Mouse (Mus musculus) T-helper 1 cell (primary cell): ENCODE data around the gene Lrrc17.

Experiments
- in situ Hi-C: fragments of 300-600 bp; cut with MboI, MseI; formaldehyde crosslinking; loops from one replicate; pipeline ENCODE4 v1.15.1; 2025; ENCODE audit warnings: high pct_unique_total_duplicates

Lrrc17 gene

GRCm38 (mm10) chr5:21543409-21544201, at the start of gene Lrrc17:
TSS of gene Lrrc17 (plus strand) at chr5:21543559.
- in situ Hi-C loops: loop anchor here (25.0 kb wide), 1 partner anchor 1556 kb away; no protein-coding TSS in a partner anchor

DNA sequence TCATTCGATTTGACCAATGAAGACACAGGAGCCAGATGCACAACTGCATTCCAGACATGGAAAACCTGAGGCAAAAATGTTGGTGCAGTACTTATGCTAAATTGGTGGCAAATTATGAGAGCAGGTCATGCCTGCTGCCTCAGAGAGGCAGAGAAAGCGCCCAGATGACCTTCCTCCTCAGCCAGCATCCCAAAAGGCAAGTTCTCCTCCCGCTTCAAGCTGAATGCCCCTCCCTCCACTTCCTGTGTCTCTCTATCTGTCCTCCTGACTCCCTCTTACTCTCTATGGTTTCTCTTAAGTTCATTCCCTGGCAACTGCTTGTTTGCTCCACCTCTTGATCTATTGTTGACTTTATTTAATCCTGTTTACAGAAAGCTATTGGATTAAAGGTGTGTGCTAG, 48.6 kb upstream of the Lrrc17 start:
- in situ Hi-C loops: no loop called here

GRCm38 (mm10) chr5:21496321-21496720, 47.0 kb upstream of the Lrrc17 start:
- in situ Hi-C loops: no loop called here

- in situ Hi-C loops: no loop called here
Observed at GRCm38 (mm10) chr5:21496881-21497280, 46.5 kb upstream of the Lrrc17 start.

GRCm38 (mm10) chr5:21498490-21498889, 44.9 kb upstream of the Lrrc17 start:
- in situ Hi-C loops: no loop called here

GRCm38 (mm10) chr5:21498925-21499324, 44.4 kb upstream of the Lrrc17 start:
- in situ Hi-C loops: no loop called here

GRCm38 (mm10) chr5:21500133-21500532, 43.2 kb upstream of the Lrrc17 start:
- in situ Hi-C loops: no loop called here

- in situ Hi-C loops: no loop called here
Observed at GRCm38 (mm10) chr5:21500941-21501340, 42.4 kb upstream of the Lrrc17 start.

DNA sequence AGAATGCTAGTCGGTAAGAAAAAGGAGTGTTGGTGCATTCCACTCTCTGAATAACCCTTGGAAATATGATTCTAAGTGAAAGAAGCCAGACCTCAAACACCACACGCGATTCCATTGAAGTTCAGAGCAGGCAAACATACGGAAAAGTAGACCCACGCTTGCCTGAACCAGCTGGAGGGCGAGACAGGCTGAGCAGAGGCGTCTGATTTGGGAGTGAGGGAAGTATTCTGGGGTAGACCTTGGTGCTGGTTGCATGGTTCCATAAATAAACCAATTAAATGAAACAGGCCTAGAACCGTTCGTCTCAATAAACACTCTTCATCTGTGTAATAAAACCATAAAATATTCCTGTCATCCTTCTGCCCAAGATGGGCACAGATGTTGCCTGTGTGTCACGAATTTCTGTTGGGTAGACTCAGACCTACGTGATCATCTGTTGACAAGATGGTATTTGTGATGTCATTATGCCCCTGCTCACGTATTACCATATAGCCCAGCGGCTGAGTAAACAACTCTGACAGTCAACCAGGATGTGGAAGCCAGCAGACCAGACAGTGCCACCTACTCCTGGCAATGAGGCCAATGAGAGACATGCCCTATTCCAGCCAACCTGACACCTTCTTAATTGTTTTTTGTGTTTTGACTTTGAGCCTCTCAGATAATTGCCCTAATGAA, 40.3 kb upstream of the Lrrc17 start:
- in situ Hi-C loops: no loop called here

- in situ Hi-C loops: no loop called here
Observed at GRCm38 (mm10) chr5:21505159-21505558, 38.2 kb upstream of the Lrrc17 start.

- in situ Hi-C loops: no loop called here
Observed at GRCm38 (mm10) chr5:21506887-21507286, 36.5 kb upstream of the Lrrc17 start.

- in situ Hi-C loops: loop anchor here (5.0 kb wide), 1 partner anchor 58 kb away; no protein-coding TSS in a partner anchor
Observed at GRCm38 (mm10) chr5:21509801-21510200, 33.6 kb upstream of the Lrrc17 start.

DNA sequence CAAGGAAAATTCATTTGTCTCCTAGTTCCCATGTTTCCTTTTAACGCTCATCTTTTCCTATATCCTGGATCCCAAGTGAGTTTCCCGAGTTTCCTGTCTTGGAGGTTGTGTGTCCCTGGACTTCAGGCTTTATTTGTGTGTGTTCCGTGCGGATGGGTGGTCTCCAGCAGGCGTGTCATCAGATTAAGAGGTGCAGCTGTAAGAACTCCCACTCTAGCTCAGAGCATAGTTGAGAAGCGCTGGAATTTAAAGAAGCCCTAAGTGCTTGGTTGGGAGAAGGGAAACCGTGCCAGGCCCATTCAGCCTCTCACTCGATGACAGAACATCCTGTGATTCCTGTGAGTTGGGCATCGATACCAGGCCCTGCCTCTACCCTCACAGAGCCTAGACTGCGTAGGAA, 30.0 kb upstream of the Lrrc17 start:
- in situ Hi-C loops: loop anchor here (5.0 kb wide), 1 partner anchor 54 kb away; no protein-coding TSS in a partner anchor

DNA sequence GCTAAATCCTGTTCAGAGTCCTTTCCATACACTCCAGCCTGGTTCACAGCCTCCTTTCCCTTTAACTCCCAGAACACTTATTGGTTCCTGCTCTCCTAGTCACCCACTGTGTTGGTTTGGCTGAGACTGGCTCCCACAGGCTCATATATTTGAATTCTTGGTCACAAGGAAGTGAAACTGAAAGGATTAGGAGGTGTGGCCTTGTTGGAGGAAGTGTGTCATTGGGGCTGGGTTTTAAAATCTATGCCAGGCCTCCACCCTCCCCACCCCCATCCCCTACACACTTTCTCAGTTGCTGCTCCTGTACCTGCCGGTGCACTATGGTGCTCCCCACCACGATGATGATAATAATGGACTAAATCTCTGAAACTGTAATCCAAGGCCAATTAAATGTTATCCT, 25.8 kb upstream of the Lrrc17 start:
- in situ Hi-C loops: no loop called here

- in situ Hi-C loops: no loop called here
Observed at GRCm38 (mm10) chr5:21518207-21518606, 25.2 kb upstream of the Lrrc17 start.

DNA sequence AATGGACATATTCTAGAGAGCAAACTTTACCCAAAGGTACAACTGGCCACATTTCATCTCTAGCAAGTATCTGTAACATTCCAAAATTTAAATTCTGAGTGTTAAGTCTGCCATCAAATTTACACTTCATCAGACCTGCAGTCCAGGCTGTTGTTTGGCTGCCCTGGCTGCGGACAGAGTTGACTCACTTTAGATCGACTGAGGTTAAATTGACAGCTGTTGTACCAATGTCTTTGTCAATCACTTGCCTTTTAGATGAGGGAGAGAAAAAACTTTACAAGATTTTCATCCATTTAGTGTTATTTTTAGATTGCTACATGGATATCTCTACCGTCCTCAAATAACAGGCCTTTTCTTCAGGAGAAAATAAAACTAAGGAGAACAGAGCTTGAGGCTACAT, 24.2 kb upstream of the Lrrc17 start:
- in situ Hi-C loops: no loop called here

DNA sequence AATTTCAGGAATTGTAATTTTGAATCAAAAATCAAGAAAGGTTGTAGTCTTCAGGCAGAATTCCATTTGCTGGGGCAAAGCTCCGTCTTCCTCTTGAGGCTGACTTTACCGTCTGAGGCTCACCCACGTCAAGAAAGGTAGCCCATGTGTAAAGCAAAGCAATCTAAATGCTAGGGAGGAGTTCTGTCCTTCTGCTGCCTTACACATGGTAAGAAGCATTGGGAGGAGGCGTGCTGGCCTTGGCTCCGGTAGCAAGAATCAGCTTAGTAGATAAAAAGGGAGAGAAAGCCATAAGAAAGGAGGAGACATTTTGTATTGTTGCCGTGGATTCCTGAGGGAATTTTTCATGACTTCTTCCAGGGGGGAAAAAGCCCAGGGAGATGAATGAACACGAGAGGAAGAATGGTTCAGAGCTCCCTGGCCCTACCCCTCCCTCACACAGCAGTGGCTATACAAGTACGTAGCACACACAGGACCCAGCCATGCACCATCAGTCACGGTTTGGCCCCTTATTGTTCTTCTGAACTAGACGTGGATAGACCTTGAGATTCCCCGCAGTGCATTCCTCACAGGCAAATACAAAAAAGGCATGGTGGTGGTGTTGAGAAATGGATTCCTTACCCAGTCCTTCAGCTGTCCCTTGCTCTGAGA, 16.4 kb upstream of the Lrrc17 start:
- in situ Hi-C loops: loop anchor here (25.0 kb wide), 1 partner anchor 1540 kb away; no protein-coding TSS in a partner anchor

- in situ Hi-C loops: loop anchor here (25.0 kb wide), 1 partner anchor 1540 kb away; no protein-coding TSS in a partner anchor
Observed at GRCm38 (mm10) chr5:21527488-21527911, 15.9 kb upstream of the Lrrc17 start.

- in situ Hi-C loops: loop anchor here (25.0 kb wide), 1 partner anchor 1541 kb away; no protein-coding TSS in a partner anchor
Observed at GRCm38 (mm10) chr5:21528068-21528842, 15.1 kb upstream of the Lrrc17 start.

- in situ Hi-C loops: loop anchor here (25.0 kb wide), 1 partner anchor 1542 kb away; no protein-coding TSS in a partner anchor
Observed at GRCm38 (mm10) chr5:21529110-21529720, 14.1 kb upstream of the Lrrc17 start.

GRCm38 (mm10) chr5:21532126-21532525, 11.2 kb upstream of the Lrrc17 start:
- in situ Hi-C loops: loop anchor here (25.0 kb wide), 1 partner anchor 1545 kb away; no protein-coding TSS in a partner anchor
